Mouse (Mus musculus) heart, postnatal 14 days (tissue): ENCODE measurements at regions not wholly inside any gene's neighbourhood (a gene's known extent, or its start where the extent isn't known, plus 50 kb on each side); places are given as distances from the start of the nearest gene placed in this dataset.

Experiments used
- DNase-seq, 2 experiments: peaks; one replicate each; pipeline ENCODE4 v3.0.0; 2021 to 2022
- intact Hi-C: fragments of 180-260 bp; cut with DNase I; formaldehyde crosslinking; loops from one replicate; pipeline ENCODE4 v1.15.1; 2025

DNA sequence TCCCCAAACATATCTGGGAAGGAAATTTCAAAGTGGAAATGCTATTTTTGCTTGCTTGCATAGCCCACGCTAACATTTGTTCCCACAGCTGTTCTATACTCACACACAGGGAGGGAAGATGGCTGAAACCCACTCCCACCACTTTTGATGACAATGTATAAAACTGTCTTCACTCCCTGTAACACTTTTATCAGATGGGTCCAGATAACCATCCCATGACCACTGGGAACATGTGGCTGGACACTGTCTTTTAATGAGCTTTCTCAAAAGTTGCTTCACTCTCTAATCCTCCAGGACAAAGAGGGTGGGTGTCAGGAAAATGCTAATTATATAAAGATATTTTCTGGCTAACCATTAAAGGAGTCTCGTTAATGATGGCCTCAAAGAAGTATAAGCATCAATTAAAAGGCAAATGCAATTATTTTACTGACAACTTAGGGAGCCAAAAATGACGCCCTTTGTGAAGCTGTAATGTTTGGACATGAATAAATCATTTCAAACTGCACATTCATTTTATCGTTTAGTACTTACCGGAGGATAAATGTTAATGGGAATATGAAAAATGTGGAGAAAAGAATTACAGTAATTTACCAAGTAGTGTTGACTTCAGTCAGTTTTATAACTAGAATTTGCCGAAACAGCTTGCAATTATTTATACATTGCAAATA lies 210.8 kb upstream of the Slc39a10 start:
- intact Hi-C loops = no loop called here
- DNase-seq = no peak

DNA sequence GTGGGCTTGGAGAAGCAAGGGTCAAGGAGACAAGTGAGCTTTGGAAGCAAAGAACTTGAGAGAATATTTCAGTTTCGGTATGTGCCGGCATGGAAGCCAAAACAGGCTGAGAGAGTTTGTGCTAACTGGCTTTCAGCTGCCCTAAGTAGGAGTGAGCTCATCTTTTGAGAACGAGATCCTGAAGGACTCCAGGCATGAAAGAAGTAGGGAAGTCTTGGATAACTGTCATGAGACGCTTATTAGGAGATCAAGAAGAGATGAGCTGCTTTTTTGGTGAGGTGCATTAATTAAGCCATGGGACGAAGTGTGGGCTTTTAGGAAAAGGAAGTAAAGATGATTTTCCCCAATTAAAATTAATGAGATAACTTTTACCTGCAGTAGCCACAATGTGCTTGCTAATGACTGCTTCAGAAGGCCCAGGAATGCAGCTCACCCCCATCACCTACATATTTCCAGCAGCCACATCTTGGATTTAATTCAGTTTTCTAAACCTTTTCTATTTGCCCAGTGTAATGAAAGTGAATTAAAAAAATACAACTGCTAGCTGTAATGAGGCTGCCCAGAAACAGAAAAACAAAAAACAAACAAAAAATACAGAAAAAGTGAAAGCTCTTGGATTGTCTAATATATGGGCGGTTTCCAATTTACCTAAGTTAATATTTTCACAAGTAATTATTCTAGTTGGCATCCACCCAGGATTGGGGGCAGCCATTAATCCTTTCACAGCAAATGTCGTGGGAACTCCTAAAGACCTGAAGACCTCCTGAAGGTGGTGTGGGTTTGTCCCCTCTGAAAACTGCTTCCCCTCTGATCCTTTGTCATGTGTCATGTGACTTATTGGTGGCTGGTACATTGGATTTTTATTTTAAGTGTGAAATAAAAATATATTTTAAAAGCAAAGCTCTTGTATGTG lies 204.7 kb upstream of the Slc39a10 start:
- DNase-seq = peak in 1 of 2 experiments; percentile 1
- intact Hi-C loops = no loop called here

DNA sequence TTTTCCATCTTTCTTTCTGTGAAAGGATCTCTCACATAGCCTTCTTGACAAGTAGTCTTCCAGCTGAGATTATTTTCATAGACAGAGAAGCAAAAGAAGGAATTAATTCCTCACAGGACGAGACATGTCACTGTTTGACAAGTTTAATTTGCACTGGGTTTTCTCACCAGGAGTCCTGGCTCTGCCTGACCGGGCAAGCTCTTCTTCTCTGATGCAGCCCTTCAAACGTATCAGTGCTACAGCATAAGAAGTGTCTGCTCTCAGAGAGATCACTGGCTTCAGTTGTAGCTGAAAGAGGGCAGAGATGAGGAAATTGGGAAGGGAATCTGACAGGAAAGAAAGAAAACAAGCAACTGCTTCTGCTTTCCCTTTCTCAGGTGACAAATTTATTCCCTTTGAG lies 201.8 kb upstream of the Slc39a10 start:
- intact Hi-C loops = no loop called here
- DNase-seq = no peak

DNA sequence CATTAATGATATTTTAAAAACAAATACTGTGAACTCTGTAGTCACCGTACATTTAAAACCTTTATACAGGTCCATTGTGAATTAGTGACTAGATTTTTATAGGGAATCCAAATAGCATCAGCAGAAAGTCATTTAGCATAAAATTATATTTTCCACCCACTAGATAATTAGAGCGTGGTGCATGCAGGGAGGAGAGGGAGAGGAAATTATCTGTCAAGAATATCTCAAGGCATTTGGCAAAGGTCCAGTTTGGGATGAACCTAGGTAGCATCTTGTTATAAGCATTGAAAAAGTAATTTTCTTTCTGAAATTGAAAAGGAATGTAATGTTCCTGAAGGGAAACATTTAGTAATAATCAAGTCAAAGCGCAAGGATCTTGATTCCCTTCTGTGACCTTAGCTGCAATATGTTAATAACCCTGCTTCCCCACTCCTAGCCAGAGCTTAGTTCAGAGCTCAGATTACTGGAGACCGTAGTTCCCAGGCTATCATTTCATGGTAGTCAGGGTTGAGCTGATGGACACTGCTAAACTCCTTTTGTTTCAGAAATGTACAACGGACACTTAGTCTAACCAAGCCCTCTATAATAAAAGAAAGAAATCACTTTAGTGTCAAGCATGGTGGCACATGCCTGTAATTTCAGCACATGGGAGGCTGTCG lies 200.8 kb upstream of the Slc39a10 start:
- DNase-seq = no peak
- intact Hi-C loops = no loop called here

DNA sequence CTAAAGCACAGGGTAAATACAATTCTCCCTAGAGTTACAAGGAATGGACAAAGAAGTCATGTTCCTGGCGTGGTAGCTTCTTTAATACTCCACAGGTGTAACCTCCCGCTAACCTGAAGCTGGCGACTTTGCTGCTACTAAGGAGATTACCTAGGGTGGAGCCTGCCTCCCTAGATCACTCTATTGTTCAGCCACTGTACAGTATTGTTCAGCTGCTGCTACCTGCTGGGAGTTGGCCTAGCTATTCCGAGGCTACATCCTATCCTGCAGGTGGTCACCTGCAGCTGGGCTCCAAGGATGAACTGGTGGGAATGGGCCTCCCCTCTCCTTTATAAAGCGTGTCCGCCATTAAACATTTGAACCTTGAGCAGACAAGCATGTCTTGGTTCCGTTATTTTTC lies 183.8 kb upstream of the Slc39a10 start:
- no peak for DNase-seq
- intact Hi-C loops = no loop called here

DNA sequence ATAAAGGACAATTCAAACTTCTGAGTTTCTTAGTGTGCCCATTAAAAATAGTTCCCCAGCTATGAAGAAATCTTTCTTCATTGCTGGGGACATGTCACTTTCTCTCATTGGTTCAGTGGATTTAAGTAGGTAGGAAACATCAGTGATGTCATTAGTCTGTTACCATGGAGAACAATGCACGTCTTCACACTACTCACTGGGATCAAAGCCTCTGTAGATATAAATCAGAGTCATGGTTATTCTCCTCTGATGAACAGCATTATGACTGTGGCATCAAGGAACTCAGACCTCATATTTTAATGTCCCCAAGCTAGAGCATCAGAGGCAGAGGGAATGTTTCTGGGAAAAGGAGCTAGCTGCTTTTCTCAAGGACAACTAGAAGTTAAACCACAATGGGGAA lies 165.5 kb upstream of the Slc39a10 start:
- DNase-seq = no peak
- intact Hi-C loops = no loop called here

DNA sequence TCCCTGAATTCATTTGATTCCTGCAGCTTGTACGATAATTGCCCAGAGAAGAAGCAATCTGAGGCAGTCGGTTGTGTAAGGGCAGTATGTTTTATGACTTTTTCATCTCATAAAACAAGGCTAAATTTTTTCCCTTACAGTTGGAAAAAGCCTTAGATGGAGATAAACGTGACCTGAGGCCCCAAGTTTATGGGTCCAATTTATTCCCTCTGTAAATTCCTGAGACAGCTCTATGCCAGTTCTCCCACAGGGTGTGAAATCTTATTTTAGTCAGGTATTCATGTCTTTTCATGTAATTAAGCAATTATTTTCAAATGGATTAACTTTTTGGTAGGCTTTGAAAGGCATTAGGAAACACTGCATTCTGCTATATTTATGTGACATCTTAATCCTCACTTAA lies 164.7 kb upstream of the Slc39a10 start:
- no peak for DNase-seq
- intact Hi-C loops = no loop called here

DNA sequence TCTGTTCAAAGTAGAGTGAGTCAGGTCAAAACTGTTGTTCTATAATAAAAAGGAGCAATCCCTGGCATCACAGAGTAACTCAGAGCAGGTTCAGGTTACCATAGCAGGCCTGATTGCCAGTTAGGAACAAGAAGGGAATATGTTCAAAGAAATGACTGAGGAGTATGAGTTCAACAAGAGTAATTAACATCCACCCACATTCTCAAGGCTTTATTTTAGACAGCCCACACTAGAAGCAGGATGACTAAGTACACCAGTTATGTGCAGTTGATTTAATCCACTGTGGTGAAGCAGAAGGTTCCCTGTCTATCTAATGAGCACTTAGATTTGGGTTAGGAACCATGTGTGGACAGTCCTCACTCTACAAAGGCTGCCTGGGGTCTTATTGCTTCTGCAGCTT lies 158.5 kb upstream of the Slc39a10 start:
- DNase-seq = no peak
- intact Hi-C loops = no loop called here

DNA sequence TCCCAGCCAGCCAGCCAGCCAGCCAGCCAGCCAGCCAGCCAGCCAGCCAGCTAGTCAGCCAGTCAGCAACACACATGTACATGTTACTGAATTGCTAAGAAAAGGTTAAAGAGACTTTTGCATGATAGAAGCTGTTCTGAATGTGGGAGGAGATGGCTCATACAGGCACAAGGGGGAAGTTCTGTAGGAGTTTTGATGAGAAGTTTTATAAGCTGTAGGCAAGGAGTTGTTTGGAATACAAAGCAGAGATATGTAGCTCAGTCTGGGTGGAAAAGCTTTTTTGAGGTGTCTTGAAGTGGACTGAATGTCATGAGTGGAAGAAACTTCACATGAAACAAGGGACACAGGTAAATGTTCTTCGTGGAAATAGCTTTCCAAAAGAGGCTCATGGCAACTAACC lies 157.8 kb upstream of the Slc39a10 start:
- intact Hi-C loops = no loop called here
- no peak for DNase-seq

DNA sequence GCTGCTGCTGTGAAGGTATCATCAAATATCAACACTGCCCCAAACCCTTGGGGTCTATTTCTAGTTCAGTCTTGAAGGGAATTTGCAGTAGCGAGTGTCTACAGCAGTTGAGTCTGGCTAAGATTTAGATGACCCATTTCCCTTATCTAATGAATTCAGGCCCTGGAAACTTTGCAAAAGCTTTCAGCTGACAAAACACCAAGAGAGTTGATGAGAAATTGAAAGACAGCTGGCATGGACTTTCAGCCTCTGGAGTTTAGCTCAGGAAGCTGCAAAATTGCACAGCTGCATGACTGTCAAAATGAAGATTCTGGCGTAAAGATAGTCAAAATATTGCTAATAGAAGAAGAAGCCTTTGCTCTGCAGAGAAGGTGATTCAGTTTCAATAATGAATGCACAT lies 144.9 kb upstream of the Slc39a10 start:
- intact Hi-C loops = no loop called here
- peak; percentile 1 to 32 for DNase-seq

DNA sequence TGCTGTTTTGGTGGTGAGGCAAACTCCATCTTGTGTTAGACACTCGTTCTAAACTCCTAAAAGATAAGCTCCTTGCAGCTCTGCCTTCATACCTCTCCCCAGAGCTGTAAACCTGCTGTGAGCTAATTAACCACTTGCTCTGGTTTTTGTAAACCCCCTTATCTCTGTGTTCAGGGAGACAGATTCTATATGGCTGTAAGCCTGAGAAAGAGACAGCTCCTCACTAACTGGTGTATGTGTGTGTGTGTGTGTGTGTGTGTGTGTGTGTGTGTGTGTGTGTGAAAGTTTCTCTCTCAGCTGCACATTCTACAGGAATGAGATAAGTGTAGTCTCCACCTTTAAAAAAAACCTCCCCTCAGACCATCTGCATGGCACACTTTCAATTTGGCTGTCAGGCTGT lies 126.7 kb upstream of the Slc39a10 start:
- intact Hi-C loops = no loop called here
- DNase-seq = no peak

DNA sequence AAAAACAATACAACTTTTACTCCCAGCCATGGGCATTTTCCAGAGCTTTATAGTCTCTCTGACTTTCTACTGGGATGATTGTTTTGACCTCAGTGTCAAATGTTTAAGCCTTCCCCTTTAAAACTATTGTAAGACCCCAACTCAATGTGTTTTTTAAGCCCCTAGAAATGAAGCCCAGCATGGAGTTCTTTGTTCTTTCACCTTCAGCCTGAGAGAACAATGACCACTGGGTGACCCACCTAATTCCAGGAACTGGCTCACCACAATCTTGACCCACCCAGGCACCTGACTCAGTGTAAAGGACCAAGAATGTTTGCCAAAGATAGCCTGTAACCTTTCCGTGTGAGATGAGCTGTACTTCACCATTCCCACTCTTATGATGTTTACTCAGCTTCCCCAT lies 121.9 kb upstream of the Slc39a10 start:
- intact Hi-C loops = no loop called here
- no peak for DNase-seq

DNA sequence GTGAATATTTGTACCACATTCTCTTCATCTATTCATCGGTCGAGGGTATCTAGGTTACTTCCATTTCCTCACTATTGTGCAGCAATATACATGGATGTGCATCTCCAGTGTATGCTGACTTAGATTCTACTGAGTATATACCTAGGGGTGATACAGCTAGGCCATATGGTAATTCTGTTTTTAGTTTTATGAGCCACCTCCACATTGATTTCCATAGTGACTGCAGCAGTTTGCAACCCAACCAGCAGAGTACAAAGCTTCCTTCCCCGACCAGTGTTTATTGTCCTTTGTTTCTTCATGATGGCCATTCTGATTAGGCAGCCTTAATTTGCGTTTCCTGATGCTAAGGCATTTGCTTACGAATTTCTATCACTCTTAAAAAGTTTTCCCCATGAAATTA lies 111.1 kb upstream of the Slc39a10 start:
- intact Hi-C loops = no loop called here
- DNase-seq = no peak

DNA sequence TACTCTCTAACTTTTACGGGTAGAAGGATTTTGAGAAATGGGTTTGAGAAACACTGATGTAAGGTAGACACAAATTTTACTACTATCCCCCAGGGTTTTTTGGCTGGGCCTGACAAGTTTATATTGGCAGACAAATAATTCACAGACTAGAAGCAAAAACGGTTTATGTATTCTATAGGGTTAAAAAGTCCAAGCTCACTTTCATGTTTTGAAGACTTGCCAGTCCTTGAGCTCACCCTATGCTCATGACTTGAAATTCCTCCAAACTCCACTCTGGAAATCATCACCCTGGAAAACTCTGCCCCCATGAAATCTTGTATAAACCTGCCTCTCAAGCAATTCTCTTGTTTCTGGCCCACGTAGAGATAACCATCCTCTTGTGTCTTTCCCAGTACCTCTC lies 106.7 kb upstream of the Slc39a10 start:
- intact Hi-C loops = no loop called here
- DNase-seq = no peak

DNA sequence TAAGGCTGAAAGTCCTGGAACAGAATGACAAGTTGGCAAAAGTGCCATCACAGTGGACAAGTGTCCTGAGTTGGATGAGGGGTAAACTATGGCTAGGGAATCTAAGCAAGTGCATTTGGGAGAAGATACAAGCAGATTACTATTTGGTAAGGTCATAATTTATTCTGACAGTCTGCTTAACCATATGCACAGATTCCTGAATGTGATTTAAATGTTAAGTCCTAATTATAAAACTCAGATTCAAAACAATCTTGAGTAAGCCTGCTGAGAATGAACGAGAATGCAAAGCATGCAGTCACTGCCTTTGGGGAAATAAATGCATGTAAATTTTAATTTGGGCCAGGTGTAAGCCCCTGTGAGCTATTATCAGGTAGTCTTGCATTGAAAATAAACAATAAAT lies 93.3 kb upstream of the Slc39a10 start:
- intact Hi-C loops = no loop called here
- DNase-seq = no peak

DNA sequence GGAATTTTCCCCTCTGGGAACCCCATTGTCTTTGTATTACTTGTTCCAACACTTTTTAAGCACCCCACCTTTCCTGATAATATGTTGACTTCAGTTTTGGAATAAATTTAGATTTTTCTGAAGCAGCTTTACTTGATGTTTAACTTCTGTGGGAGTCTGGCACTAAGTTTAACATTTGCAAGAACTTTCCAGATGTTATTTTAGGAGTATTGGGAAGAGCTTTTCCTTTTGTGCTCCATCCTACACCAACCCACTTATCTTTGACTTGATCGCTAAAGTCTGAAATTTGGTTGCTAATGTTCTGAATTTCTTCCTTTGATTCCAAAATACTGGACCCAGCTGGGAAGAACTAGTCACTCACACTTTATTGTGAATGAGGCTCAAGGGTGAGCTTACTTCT lies 90.4 kb upstream of the Slc39a10 start:
- intact Hi-C loops = no loop called here
- DNase-seq = no peak

DNA sequence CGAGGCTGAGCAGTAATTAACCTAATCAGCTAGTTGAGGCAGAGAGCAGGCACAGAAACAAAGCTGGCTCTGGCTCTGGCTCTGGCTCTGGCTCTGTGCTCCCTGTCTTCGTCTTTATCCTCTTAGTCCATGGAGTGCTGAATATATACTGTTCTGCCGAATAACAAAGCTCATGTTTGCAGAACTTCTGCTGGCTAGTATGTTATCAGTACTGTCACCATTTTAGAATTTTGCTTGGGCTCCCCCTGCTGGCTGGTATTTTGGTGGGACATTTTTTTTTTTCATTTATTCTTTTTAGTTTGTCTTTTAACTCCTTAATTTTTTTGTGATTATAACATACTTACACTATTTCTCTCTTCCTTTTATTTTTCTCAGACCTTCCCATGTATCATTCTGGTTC lies 77.8 kb upstream of the Slc39a10 start:
- peak; percentile 66 to 71 for DNase-seq
- intact Hi-C loops = loop anchor here (5.0 kb wide), 1 partner anchor 118 kb away; no protein-coding TSS in a partner anchor

DNA sequence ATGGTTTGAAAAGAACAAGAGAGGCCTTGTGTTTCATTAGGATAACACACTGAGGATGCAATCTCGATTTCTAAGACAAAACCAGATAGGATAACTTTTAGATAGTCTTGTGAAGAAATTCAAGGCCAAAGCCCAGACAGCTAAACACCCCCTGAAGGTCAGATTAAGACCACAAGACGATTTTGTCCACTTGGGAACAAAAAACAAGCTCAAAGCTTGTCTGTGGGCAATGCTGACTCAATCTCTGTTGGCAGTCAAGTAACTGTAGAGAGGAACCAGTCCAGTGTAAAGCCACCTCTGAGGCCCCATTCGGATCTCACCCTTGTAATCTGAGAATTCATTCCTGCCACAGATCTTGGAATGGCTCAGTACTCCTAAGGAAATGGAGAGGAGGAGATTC lies 75.7 kb upstream of the Slc39a10 start:
- intact Hi-C loops = no loop called here

DNA sequence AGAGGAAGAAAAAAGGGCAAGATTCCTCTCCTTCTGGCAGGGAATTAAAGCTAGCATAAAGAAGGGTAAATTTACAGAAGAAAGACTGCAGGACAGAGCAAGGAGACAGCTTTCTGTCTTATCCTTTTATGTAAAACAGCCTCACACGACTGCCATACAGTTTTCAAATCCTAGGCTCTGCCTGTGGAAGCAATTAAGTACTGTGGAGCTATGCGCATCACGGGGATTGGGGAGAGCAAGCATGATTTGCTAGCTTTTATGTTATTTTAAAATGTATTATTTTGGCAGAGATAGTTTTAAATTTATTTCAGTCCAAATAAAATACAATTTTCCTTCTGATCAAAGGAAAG lies 74.2 kb upstream of the Slc39a10 start:
- intact Hi-C loops = no loop called here

More for the DNA sequence above, 75.7 kb upstream of the Slc39a10 start:
- DNase-seq = no peak

DNA sequence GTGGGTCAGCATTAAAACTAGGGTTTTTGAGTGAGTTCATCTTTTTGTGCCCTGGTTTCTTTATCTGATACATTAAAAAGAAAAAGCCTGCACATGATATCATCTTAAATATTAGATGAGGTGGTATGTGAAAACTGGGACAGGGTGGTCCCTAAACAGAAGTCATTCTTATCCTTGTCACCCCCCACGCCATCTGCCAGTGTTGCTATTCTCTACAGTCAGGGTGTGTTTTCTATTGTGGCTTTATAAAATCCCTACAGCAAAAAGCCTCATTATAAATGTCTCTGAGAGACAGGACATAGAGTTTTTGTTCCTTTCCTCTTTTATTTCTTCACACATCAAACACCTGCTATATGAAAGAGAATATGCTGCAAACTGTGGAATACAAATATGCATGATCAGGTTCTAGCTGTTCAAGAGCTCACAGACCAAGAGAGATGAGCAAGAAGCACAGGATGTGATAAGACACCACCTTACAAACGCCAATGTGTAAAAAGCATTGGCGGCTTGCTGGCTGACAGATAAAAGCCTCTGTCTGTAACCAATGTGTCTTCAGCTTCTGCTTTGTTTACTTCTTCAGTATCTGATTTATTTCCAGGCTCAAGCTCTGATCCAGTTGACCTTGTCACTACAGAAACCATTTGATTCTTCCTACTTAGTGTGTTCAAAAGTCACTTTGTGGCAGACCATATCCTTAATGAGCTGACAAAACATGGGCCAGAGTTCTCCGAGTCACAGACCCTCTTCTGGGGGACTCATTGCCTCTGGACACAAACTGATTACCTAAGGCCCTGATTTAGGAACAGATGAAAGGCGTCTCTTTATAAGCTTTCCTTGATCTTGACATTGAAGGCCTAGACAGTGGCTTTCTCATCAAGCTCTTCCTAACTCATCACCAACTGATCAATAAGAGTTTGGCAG lies 73.6 kb upstream of the Slc39a10 start:
- DNase-seq = no peak

More for the DNA sequence above, 74.2 kb upstream of the Slc39a10 start:
- no peak for DNase-seq

More for the DNA sequence above, 73.6 kb upstream of the Slc39a10 start:
- intact Hi-C loops = no loop called here
